Mouse (Mus musculus): Measurements from ENCODE around the gene Ifna16. TPM values are rescaled to one million over a fixed set of nuclear protein-coding genes. Genes with fewer than 3 reads are reported as not detected.
A peak's percentile ranks its signal among the peaks of the same experiment; 100 is the strongest.

The Ifna16 gene
- total and polyA plus RNA-seq, 2 experiments, result not detected

- Histone ChIP-seq H3K27ac (replicated peaks; ENCODE audit: insufficient read depth, low read depth, low read length) (no peak overlapping the region), H3K36me3 (ENCODE audit: control insufficient read depth, insufficient read depth, low read length) (no peaks in the 10 kb centered on the region), H3K9ac (ENCODE audit: low read depth, low read length) (no peak overlapping the region), H3K4me3 (ENCODE audit: insufficient read depth, low read depth, low read length) (no peak overlapping the region), H3K4me1 (ENCODE audit: control insufficient read depth, insufficient read depth, low read length) (no peaks in the 10 kb centered on the region), H3K27me3 (ENCODE audit: control insufficient read depth, insufficient read depth, low read length) (no peaks in the 10 kb centered on the region), H3K79me2 (ENCODE audit: control insufficient read depth, insufficient read depth, low read length) (no peaks in the 10 kb centered on the region)
- no peak for TF ChIP-seq POLR2A (IDR thresholded peaks at IDR 0.05; ENCODE audit: extremely low read depth, insufficient read depth, low read length)
- no peak for TF ChIP-seq CTCF (IDR thresholded peaks at IDR 0.05; ENCODE audit: low read depth, low read length)
- WGBS, result 54% methylated on average over 6 of the region's 6 CpGs
- no peak for DNase-seq (ENCODE audit: extremely low read depth, low read depth, low spot score)
Measured at GRCm38 (mm10) chr4:88697108-88697507, 20.4 kb upstream of the Ifna16 start.

GRCm38 (mm10) chr4:88696237-88696884, 19.6 kb upstream of the Ifna16 start:
- no peak for TF ChIP-seq POLR2A (IDR thresholded peaks at IDR 0.05; ENCODE audit: extremely low read depth, insufficient read depth, low read length)
- peak; percentile 100 for TF ChIP-seq CTCF (IDR thresholded peaks at IDR 0.05; ENCODE audit: low read depth, low read length)
- no peaks in the 10 kb centered on the region for H3K27me3 ChIP-seq (ENCODE audit: control insufficient read depth, insufficient read depth, low read length)
- H3K27ac ChIP-seq (replicated peaks; ENCODE audit: insufficient read depth, low read depth, low read length), result no peak overlapping the region
- H3K4me3 ChIP-seq (ENCODE audit: insufficient read depth, low read depth, low read length), result no peak overlapping the region
- 29% methylated on average over 3 of the region's 3 CpGs for WGBS
- no peaks in the 10 kb centered on the region for H3K4me1 ChIP-seq (ENCODE audit: control insufficient read depth, insufficient read depth, low read length)
- no peaks in the 10 kb centered on the region for H3K36me3 ChIP-seq (ENCODE audit: control insufficient read depth, insufficient read depth, low read length)
- DNase-seq (ENCODE audit: extremely low read depth, low read depth, low spot score), result peak; percentile 49
- H3K79me2 ChIP-seq (ENCODE audit: control insufficient read depth, insufficient read depth, low read length), result no peaks in the 10 kb centered on the region
- no peak overlapping the region for H3K9ac ChIP-seq (ENCODE audit: low read depth, low read length)

- 70% methylated on average over 2 of the region's 2 CpGs for WGBS
- Histone ChIP-seq H3K79me2 (ENCODE audit: control insufficient read depth, insufficient read depth, low read length) (no peaks in the 10 kb centered on the region), H3K27me3 (ENCODE audit: control insufficient read depth, insufficient read depth, low read length) (no peaks in the 10 kb centered on the region), H3K9ac (ENCODE audit: low read depth, low read length) (no peak overlapping the region), H3K4me1 (ENCODE audit: control insufficient read depth, insufficient read depth, low read length) (no peaks in the 10 kb centered on the region), H3K4me3 (ENCODE audit: insufficient read depth, low read depth, low read length) (no peak overlapping the region), H3K36me3 (ENCODE audit: control insufficient read depth, insufficient read depth, low read length) (no peaks in the 10 kb centered on the region), H3K27ac (replicated peaks; ENCODE audit: insufficient read depth, low read depth, low read length) (no peak overlapping the region)
- DNase-seq (ENCODE audit: extremely low read depth, low read depth, low spot score), result no peak
- TF ChIP-seq POLR2A (IDR thresholded peaks at IDR 0.05; ENCODE audit: extremely low read depth, insufficient read depth, low read length) (no peak), CTCF (IDR thresholded peaks at IDR 0.05; ENCODE audit: low read depth, low read length) (no peak)
Measured at GRCm38 (mm10) chr4:88693392-88693791, 16.7 kb upstream of the Ifna16 start.

- no peak for DNase-seq (ENCODE audit: extremely low read depth, low read depth, low spot score)
- Histone ChIP-seq H3K79me2 (ENCODE audit: control insufficient read depth, insufficient read depth, low read length) (no peaks in the 10 kb centered on the region), H3K4me3 (ENCODE audit: insufficient read depth, low read depth, low read length) (no peak overlapping the region), H3K4me1 (ENCODE audit: control insufficient read depth, insufficient read depth, low read length) (no peaks in the 10 kb centered on the region), H3K27ac (replicated peaks; ENCODE audit: insufficient read depth, low read depth, low read length) (no peak overlapping the region), H3K27me3 (ENCODE audit: control insufficient read depth, insufficient read depth, low read length) (no peaks in the 10 kb centered on the region), H3K36me3 (ENCODE audit: control insufficient read depth, insufficient read depth, low read length) (no peaks in the 10 kb centered on the region), H3K9ac (ENCODE audit: low read depth, low read length) (no peak overlapping the region)
- WGBS, result 59% methylated on average over 1 of the region's 1 CpGs
- TF ChIP-seq CTCF (IDR thresholded peaks at IDR 0.05; ENCODE audit: low read depth, low read length) (no peak), POLR2A (IDR thresholded peaks at IDR 0.05; ENCODE audit: extremely low read depth, insufficient read depth, low read length) (no peak)
Measured at GRCm38 (mm10) chr4:88692537-88692936, 15.8 kb upstream of the Ifna16 start.

GRCm38 (mm10) chr4:88691259-88691658, 14.5 kb upstream of the Ifna16 start, which contains the start of gene Ifnab:
Gene Ifnab (minus strand): TSS chr4:88691359.
- Histone ChIP-seq H3K36me3 (ENCODE audit: control insufficient read depth, insufficient read depth, low read length) (no peaks in the 10 kb centered on the region), H3K27ac (replicated peaks; ENCODE audit: insufficient read depth, low read depth, low read length) (no peak within 1 kb of the TSS), H3K9ac (ENCODE audit: low read depth, low read length) (no peak within 1 kb of the TSS), H3K4me3 (ENCODE audit: insufficient read depth, low read depth, low read length) (no peak within 1 kb of the TSS), H3K27me3 (ENCODE audit: control insufficient read depth, insufficient read depth, low read length) (no peaks in the 10 kb centered on the region), H3K79me2 (ENCODE audit: control insufficient read depth, insufficient read depth, low read length) (no peaks in the 10 kb centered on the region), H3K4me1 (ENCODE audit: control insufficient read depth, insufficient read depth, low read length) (no peaks in the 10 kb centered on the region)
- DNase-seq (ENCODE audit: extremely low read depth, low read depth, low spot score), result no peak
- TF ChIP-seq POLR2A (IDR thresholded peaks at IDR 0.05; ENCODE audit: extremely low read depth, insufficient read depth, low read length) (no peak), CTCF (IDR thresholded peaks at IDR 0.05; ENCODE audit: low read depth, low read length) (no peak)
- WGBS, result 51% methylated on average over 2 of the region's 2 CpGs

GRCm38 (mm10) chr4:88683812-88684211, 7.1 kb upstream of the Ifna16 start, which contains the start of gene Ifna2:
Gene Ifna2 (minus strand): TSS chr4:88683912.
- Histone ChIP-seq H3K36me3 (ENCODE audit: control insufficient read depth, insufficient read depth, low read length) (no peaks in the 10 kb centered on the region), H3K4me3 (ENCODE audit: insufficient read depth, low read depth, low read length) (no peak within 1 kb of the TSS), H3K27me3 (ENCODE audit: control insufficient read depth, insufficient read depth, low read length) (no peaks in the 10 kb centered on the region), H3K27ac (replicated peaks; ENCODE audit: insufficient read depth, low read depth, low read length) (no peak within 1 kb of the TSS), H3K79me2 (ENCODE audit: control insufficient read depth, insufficient read depth, low read length) (no peaks in the 10 kb centered on the region), H3K9ac (ENCODE audit: low read depth, low read length) (no peak within 1 kb of the TSS), H3K4me1 (ENCODE audit: control insufficient read depth, insufficient read depth, low read length) (no peaks in the 10 kb centered on the region)
- no peak for DNase-seq (ENCODE audit: extremely low read depth, low read depth, low spot score)
- TF ChIP-seq CTCF (IDR thresholded peaks at IDR 0.05; ENCODE audit: low read depth, low read length), result no peak
- no peak for TF ChIP-seq POLR2A (IDR thresholded peaks at IDR 0.05; ENCODE audit: extremely low read depth, insufficient read depth, low read length)
- WGBS, result 96% methylated on average over 1 of the region's 1 CpGs
